Mouse (Mus musculus) lung, postnatal 36 days (tissue): ENCODE measurements around the gene Map7.

Source experiments
- DNase-seq: peaks from one replicate; pipeline ENCODE4 v3.0.0; 2022; ENCODE audit warnings: mixed read lengths

The Map7 gene

GRCm38 (mm10) chr10:20148130-20148772 is at the start of gene Map7:
Gene Map7 (plus strand): TSS chr10:20148471.
- DNase-seq: no peak

GRCm38 (mm10) chr10:20101456-20101855 is 46.8 kb upstream of the Map7 start:
- DNase-seq: no peak

GRCm38 (mm10) chr10:20104271-20104931 is 43.9 kb upstream of the Map7 start:
- peak; percentile 96 for DNase-seq

- DNase-seq: no peak
These were observed 42.7 kb upstream of the Map7 start for GRCm38 (mm10) chr10:20105575-20105974.

GRCm38 (mm10) chr10:20107031-20107430 is 41.2 kb upstream of the Map7 start:
- no peak for DNase-seq

GRCm38 (mm10) chr10:20111508-20111907 is 36.8 kb upstream of the Map7 start:
- no peak for DNase-seq

- DNase-seq: no peak
These were observed 36.0 kb upstream of the Map7 start for GRCm38 (mm10) chr10:20112026-20112973.

GRCm38 (mm10) chr10:20119504-20120425 is 28.5 kb upstream of the Map7 start:
- DNase-seq: peak; percentile 55

GRCm38 (mm10) chr10:20121981-20122380 is 26.3 kb upstream of the Map7 start:
- no peak for DNase-seq

GRCm38 (mm10) chr10:20123401-20123800 is 24.9 kb upstream of the Map7 start:
- DNase-seq: peak; percentile 61

- no peak for DNase-seq
These were observed 23.7 kb upstream of the Map7 start for GRCm38 (mm10) chr10:20124576-20124975.

GRCm38 (mm10) chr10:20125226-20125625 is 23.0 kb upstream of the Map7 start:
- DNase-seq: peak; percentile 85

GRCm38 (mm10) chr10:20132933-20133652 is 15.2 kb upstream of the Map7 start:
- DNase-seq: no peak

- peak; percentile 55 for DNase-seq
These were observed 12.8 kb upstream of the Map7 start for GRCm38 (mm10) chr10:20135350-20136058.

- DNase-seq: no peak
These were observed 11.8 kb upstream of the Map7 start for GRCm38 (mm10) chr10:20136505-20136904.

- DNase-seq: no peak
These were observed 6.9 kb upstream of the Map7 start for GRCm38 (mm10) chr10:20141376-20141775.

GRCm38 (mm10) chr10:20148773-20149120 is 476 bp downstream of the Map7 start:
- DNase-seq: peak; percentile 79

GRCm38 (mm10) chr10:20149121-20149834 is 1.0 kb downstream of the Map7 start:
- DNase-seq: peak; percentile 45

GRCm38 (mm10) chr10:20149835-20150355 is 1.6 kb downstream of the Map7 start:
- DNase-seq: no peak

GRCm38 (mm10) chr10:20152131-20152530 is 3.9 kb downstream of the Map7 start:
- DNase-seq: no peak
